Mouse (Mus musculus): ENCODE results near the gene Ptbp1. TPM values are rescaled to one million over a fixed set of nuclear protein-coding genes. Genes with fewer than 3 reads are reported as not detected.

Ptbp1 gene
- total RNA-seq, 4 experiments from 2014 or later: 11.8 to 19.3 (median 14.8) TPM

Small RNA genes within 50 kb of the gene (microRNA-seq; reads per million reads assigned to microRNA genes)
- gene Mir6910: not detected

Other genes with a start within 250 kb of the Ptbp1 start
- 1 to 10 TPM in 1 of 4 experiments, under 1 TPM in 3; 0.22 to 1.1 (median 0.68) TPM for gene C2cd4c, start 240.4 kb upstream of the Ptbp1 start, total RNA-seq (2022)
- gene Shc2, start 216.5 kb upstream of the Ptbp1 start, total RNA-seq (2022): 10 to 100 TPM in 2 of 4 experiments, 1 to 10 TPM in 2; 5.4 to 13.0 (median 8.7) TPM
- gene Odf3l2, start 208.7 kb upstream of the Ptbp1 start, total RNA-seq (2022): 100 to 1,000 TPM in 1 of 4 experiments, 10 to 100 TPM in 3; 32.0 to 113 (median 56.6) TPM
- not detected for gene Madcam1, start 189.9 kb upstream of the Ptbp1 start, total RNA-seq (2022)
- gene Tpgs1, start 185.1 kb upstream of the Ptbp1 start, total RNA-seq (2022): 10 to 100 TPM; 17.6 to 21.1 (median 20.1) TPM
- gene Cdc34, start 172.2 kb upstream of the Ptbp1 start, total RNA-seq (2022): 100 to 1,000 TPM; 381 to 451 (median 390) TPM
- 10 to 100 TPM in 3 of 4 experiments, 1 to 10 TPM in 1; 9.9 to 15.9 (median 10.2) TPM for gene Gzmm, start 165.4 kb upstream of the Ptbp1 start, total RNA-seq (2022)
- 100 to 1,000 TPM; 524 to 920 (median 651) TPM for gene Bsg, start 149.9 kb upstream of the Ptbp1 start, total RNA-seq (2022)
- gene Hcn2, start 137.8 kb upstream of the Ptbp1 start, total RNA-seq (2022): under 1 TPM; 0.39 to 0.86 (median 0.73) TPM
- gene Polrmt, start 107.8 kb upstream of the Ptbp1 start, total RNA-seq (2022): 10 to 100 TPM; 34.1 to 47.2 (median 38.3) TPM
- gene Fgf22, start 99.4 kb upstream of the Ptbp1 start, total RNA-seq (2022): not detected
- gene Rnf126, start 87.5 kb upstream of the Ptbp1 start, total RNA-seq (2022): 10 to 100 TPM; 51.9 to 80.5 (median 53.3) TPM
- 1 to 10 TPM in 2 of 4 experiments, under 1 TPM in 2; 0.73 to 1.2 (median 1.1) TPM for gene Fstl3, start 77.2 kb upstream of the Ptbp1 start, total RNA-seq (2022)
- not detected for gene Prss57, start 63.5 kb upstream of the Ptbp1 start, total RNA-seq (2022)
- 10 to 100 TPM in 3 of 4 experiments, 1 to 10 TPM in 1; 6.8 to 12.3 (median 11.2) TPM for gene Palm, start 60.9 kb upstream of the Ptbp1 start, total RNA-seq (2022)
- gene Misp, start 33.4 kb upstream of the Ptbp1 start, total RNA-seq (2022): not detected
- gene Prtn3, start 20.0 kb downstream of the Ptbp1 start, total RNA-seq (2022): not detected
- under 1 TPM in 1 of 4 experiments, not detected in 3; 0.40 TPM for gene Plppr3, start 20.2 kb downstream of the Ptbp1 start, total RNA-seq (2022)
- not detected for gene Elane, start 31.8 kb downstream of the Ptbp1 start, total RNA-seq (2022)
- 100 to 1,000 TPM in 1 of 4 experiments, 10 to 100 TPM in 3; 10.7 to 257 (median 39.5) TPM for gene Cfd, start 36.4 kb downstream of the Ptbp1 start, total RNA-seq (2022)
- 10 to 100 TPM; 30.8 to 37.1 (median 32.9) TPM for gene Med16, start 54.5 kb downstream of the Ptbp1 start, total RNA-seq (2022)
- gene Gm26602, start 56.4 kb downstream of the Ptbp1 start, total RNA-seq (2022): not detected
- under 1 TPM; 0.13 to 0.36 (median 0.22) TPM for gene Kiss1r, start 62.5 kb downstream of the Ptbp1 start, total RNA-seq (2022)
- gene R3hdm4, start 66.8 kb downstream of the Ptbp1 start, total RNA-seq (2022): 100 to 1,000 TPM; 124 to 137 (median 129) TPM
- 1 to 10 TPM; 1.5 to 2.3 (median 2.1) TPM for gene Arid3a, start 72.6 kb downstream of the Ptbp1 start, total RNA-seq (2022)
- 10 to 100 TPM; 20.1 to 26.7 (median 23.0) TPM for gene Wdr18, start 105.7 kb downstream of the Ptbp1 start, total RNA-seq (2022)
- under 1 TPM; 0.13 to 0.52 (median 0.36) TPM for gene Grin3b, start 116.3 kb downstream of the Ptbp1 start, total RNA-seq (2022)
- gene Tmem259, start 129.9 kb downstream of the Ptbp1 start, total RNA-seq (2022): 10 to 100 TPM; 67.9 to 81.4 (median 74.4) TPM
- gene Cnn2, start 134.2 kb downstream of the Ptbp1 start, total RNA-seq (2022): 1 to 10 TPM; 2.7 to 5.3 (median 4.3) TPM
- 1 to 10 TPM; 7.3 to 8.6 (median 8.1) TPM for gene Abca7, start 142.1 kb downstream of the Ptbp1 start, total RNA-seq (2022)
- gene Arhgap45, start 162.2 kb downstream of the Ptbp1 start, total RNA-seq (2022): 1 to 10 TPM in 2 of 4 experiments, under 1 TPM in 2; 0.48 to 1.3 (median 0.84) TPM
- 10 to 100 TPM; 38.3 to 47.6 (median 39.7) TPM for gene Polr2e, start 185.4 kb downstream of the Ptbp1 start, total RNA-seq (2022)
- 100 to 1,000 TPM; 510 to 613 (median 541) TPM for gene Gpx4, start 192.7 kb downstream of the Ptbp1 start, total RNA-seq (2022)

All from gastrocnemius, adult 8-10 months (tissue).